Mouse (Mus musculus) olfactory bulb, adult 2 months (tissue): Measurements from ENCODE around the gene Nlrp14.

Experiments used
- CTCF ChIP-seq: fragments of 200-500 bp; IDR thresholded peaks from 2 replicates; pipeline ENCODE4 v1.5.1; 2012; ENCODE audit warnings: low read depth, mild to moderate bottlenecking, low read length, moderate library complexity; ENCODE audit not compliant: insufficient read depth
- POLR2A ChIP-seq: fragments of 200-500 bp; IDR thresholded peaks from 2 replicates; pipeline ENCODE4 v1.6.1; 2012; ENCODE audit warnings: mild to moderate bottlenecking, low read depth, low read length, moderate library complexity; ENCODE audit not compliant: insufficient read depth

- no peak for TF ChIP-seq CTCF
- no peak for TF ChIP-seq POLR2A
Observed at GRCm38 (mm10) chr7:107180406-107180805, 13.6 kb downstream of the Nlrp14 start.
